Mouse (Mus musculus): ENCODE results near the gene Olfr45. TPM values are rescaled to one million over a fixed set of nuclear protein-coding genes. Genes with fewer than 3 reads are reported as not detected.

The Olfr45 gene
- polyA plus RNA-seq, 1 experiment from 2014 or later = not detected

GRCm38 (mm10) chr7:140717155-140718055, 35.7 kb downstream of the Olfr45 start:
- H3K4me2 ChIP-seq (ENCODE audit: low read length) = no peak overlapping the region
- no peak for ATAC-seq
- H3K9me3 ChIP-seq (replicated peaks; ENCODE audit: control insufficient read depth, low read length, poor library complexity, severe bottlenecking) = no peaks in the 10 kb centered on the region
- H3K36me3 ChIP-seq (ENCODE audit: control insufficient read depth, insufficient read depth, low read length) = no peaks in the 10 kb centered on the region
- no peak overlapping the region for H3K27ac ChIP-seq (ENCODE audit: low read length)
- no peaks in the 10 kb centered on the region for H3K4me1 ChIP-seq (ENCODE audit: control insufficient read depth, insufficient read depth, low read length)
- H3K4me3 ChIP-seq (ENCODE audit: low read depth, low read length) = no peak overlapping the region
- H3K9ac ChIP-seq (ENCODE audit: low read depth, low read length) = no peak overlapping the region
- no peaks in the 10 kb centered on the region for H3K27me3 ChIP-seq (ENCODE audit: control insufficient read depth, insufficient read depth, low read depth, low read length)
- 85% methylated on average over 7 of the region's 7 CpGs for WGBS

- no peak overlapping the region for H3K9ac ChIP-seq (ENCODE audit: low read depth, low read length)
- H3K27ac ChIP-seq (ENCODE audit: low read length) = no peak overlapping the region
- no peak overlapping the region for H3K4me2 ChIP-seq (ENCODE audit: low read length)
- H3K27me3 ChIP-seq (ENCODE audit: control insufficient read depth, insufficient read depth, low read depth, low read length) = no peaks in the 10 kb centered on the region
- no peaks in the 10 kb centered on the region for H3K36me3 ChIP-seq (ENCODE audit: control insufficient read depth, insufficient read depth, low read length)
- ATAC-seq = no peak
- H3K9me3 ChIP-seq (replicated peaks; ENCODE audit: control insufficient read depth, low read length, poor library complexity, severe bottlenecking) = no peaks in the 10 kb centered on the region
- WGBS = 81% methylated on average over 6 of the region's 6 CpGs
- H3K4me3 ChIP-seq (ENCODE audit: low read depth, low read length) = no peak overlapping the region
- H3K4me1 ChIP-seq (ENCODE audit: control insufficient read depth, insufficient read depth, low read length) = no peaks in the 10 kb centered on the region
Observed at GRCm38 (mm10) chr7:140721095-140721494, 39.3 kb downstream of the Olfr45 start.

- Histone ChIP-seq H3K27ac (ENCODE audit: low read length) (no peak overlapping the region), H3K9me3 (replicated peaks; ENCODE audit: control insufficient read depth, low read length, poor library complexity, severe bottlenecking) (no peaks in the 10 kb centered on the region; the same call in 1 of the 2 replicates), H3K36me3 (ENCODE audit: control insufficient read depth, insufficient read depth, low read length) (no peaks in the 10 kb centered on the region), H3K27me3 (ENCODE audit: control insufficient read depth, insufficient read depth, low read depth, low read length) (no peaks in the 10 kb centered on the region), H3K4me1 (ENCODE audit: control insufficient read depth, insufficient read depth, low read length) (no peaks in the 10 kb centered on the region), H3K9ac (ENCODE audit: low read depth, low read length) (no peak overlapping the region), H3K4me2 (ENCODE audit: low read length) (no peak overlapping the region), H3K4me3 (ENCODE audit: low read depth, low read length) (no peak overlapping the region)
- ATAC-seq = no peak
Observed at GRCm38 (mm10) chr7:140725558-140725957, 43.8 kb downstream of the Olfr45 start.

- 75% methylated on average over 2 of the region's 2 CpGs for WGBS
- no peak overlapping the region for H3K9ac ChIP-seq (ENCODE audit: low read depth, low read length)
- no peaks in the 10 kb centered on the region for H3K27me3 ChIP-seq (ENCODE audit: control insufficient read depth, insufficient read depth, low read depth, low read length)
- H3K36me3 ChIP-seq (ENCODE audit: control insufficient read depth, insufficient read depth, low read length) = no peaks in the 10 kb centered on the region
- ATAC-seq = no peak
- no peaks in the 10 kb centered on the region; the same call in 1 of the 2 replicates for H3K9me3 ChIP-seq (replicated peaks; ENCODE audit: control insufficient read depth, low read length, poor library complexity, severe bottlenecking)
- H3K4me1 ChIP-seq (ENCODE audit: control insufficient read depth, insufficient read depth, low read length) = no peaks in the 10 kb centered on the region
- no peak overlapping the region for H3K4me3 ChIP-seq (ENCODE audit: low read depth, low read length)
- H3K27ac ChIP-seq (ENCODE audit: low read length) = no peak overlapping the region
- H3K4me2 ChIP-seq (ENCODE audit: low read length) = no peak overlapping the region
Observed at GRCm38 (mm10) chr7:140733162-140733561, 51.4 kb downstream of the Olfr45 start.

Other genes starting within 250 kb of the Olfr45 start
- gene Olfr533, start 218.6 kb upstream of the Olfr45 start, polyA plus RNA-seq (2015; fragmentation: Nextera tagmentation; extraction: Ambion mirVana) = not detected in 2 replicates
- not detected in 2 replicates for gene Olfr535, start 197.7 kb upstream of the Olfr45 start, polyA plus RNA-seq (2015; fragmentation: Nextera tagmentation; extraction: Ambion mirVana)
- gene Olfr536, start 174.6 kb upstream of the Olfr45 start, polyA plus RNA-seq (2015; fragmentation: Nextera tagmentation; extraction: Ambion mirVana) = not detected in 2 replicates
- not detected in 2 replicates for gene Olfr538, start 114.1 kb upstream of the Olfr45 start, polyA plus RNA-seq (2015; fragmentation: Nextera tagmentation; extraction: Ambion mirVana)
- gene Olfr46, start 80.7 kb upstream of the Olfr45 start, polyA plus RNA-seq (2015; fragmentation: Nextera tagmentation; extraction: Ambion mirVana) = 0.03 TPM in 1 of 2 replicates, not detected in the other
- gene Olfr61, start 53.0 kb upstream of the Olfr45 start, polyA plus RNA-seq (2015; fragmentation: Nextera tagmentation; extraction: Ambion mirVana) = not detected in 2 replicates
- not detected in 2 replicates for gene Olfr53, start 35.5 kb upstream of the Olfr45 start, polyA plus RNA-seq (2015; fragmentation: Nextera tagmentation; extraction: Ambion mirVana)
- gene Olfr539, start 22.0 kb upstream of the Olfr45 start, polyA plus RNA-seq (2015; fragmentation: Nextera tagmentation; extraction: Ambion mirVana) = 0.03 TPM in 1 of 2 replicates, not detected in the other
- gene Olfr541, start 15.3 kb downstream of the Olfr45 start, polyA plus RNA-seq (2015; fragmentation: Nextera tagmentation; extraction: Ambion mirVana) = not detected in 2 replicates
- not detected in 2 replicates for gene Cyp2e1, start 81.8 kb downstream of the Olfr45 start, polyA plus RNA-seq (2015; fragmentation: Nextera tagmentation; extraction: Ambion mirVana)
- gene Syce1, start 105.9 kb downstream of the Olfr45 start, polyA plus RNA-seq (2015; fragmentation: Nextera tagmentation; extraction: Ambion mirVana) = 0.34 and 0.36 TPM in 2 replicates
- 37.0 and 38.4 TPM in 2 replicates for gene Zfp941, start 140.2 kb downstream of the Olfr45 start, polyA plus RNA-seq (2015; fragmentation: Nextera tagmentation; extraction: Ambion mirVana)
- not detected in 2 replicates for gene Urah, start 153.1 kb downstream of the Olfr45 start, polyA plus RNA-seq (2015; fragmentation: Nextera tagmentation; extraction: Ambion mirVana)
- not detected in 2 replicates for gene Scgb1c1, start 163.6 kb downstream of the Olfr45 start, polyA plus RNA-seq (2015; fragmentation: Nextera tagmentation; extraction: Ambion mirVana)
- not detected in 2 replicates for gene Odf3, start 165.9 kb downstream of the Olfr45 start, polyA plus RNA-seq (2015; fragmentation: Nextera tagmentation; extraction: Ambion mirVana)
- gene Gm45785, start 174.4 kb downstream of the Olfr45 start, polyA plus RNA-seq (2015; fragmentation: Nextera tagmentation; extraction: Ambion mirVana) = 0.39 TPM in 1 of 2 replicates, not detected in the other
- 107 TPM in 2 replicates for gene Ric8a, start 175.0 kb downstream of the Olfr45 start, polyA plus RNA-seq (2015; fragmentation: Nextera tagmentation; extraction: Ambion mirVana)
- 33.3 and 40.0 TPM in 2 replicates for gene Bet1l, start 175.6 kb downstream of the Olfr45 start, polyA plus RNA-seq (2015; fragmentation: Nextera tagmentation; extraction: Ambion mirVana)
- gene Psmd13, start 200.0 kb downstream of the Olfr45 start, polyA plus RNA-seq (2015; fragmentation: Nextera tagmentation; extraction: Ambion mirVana) = 260 and 268 TPM in 2 replicates
- 49.1 and 58.2 TPM in 2 replicates for gene Sirt3, start 200.4 kb downstream of the Olfr45 start, polyA plus RNA-seq (2015; fragmentation: Nextera tagmentation; extraction: Ambion mirVana)
- not detected in 2 replicates for gene Cox8b, start 218.5 kb downstream of the Olfr45 start, polyA plus RNA-seq (2015; fragmentation: Nextera tagmentation; extraction: Ambion mirVana)
- gene Nlrp6, start 239.0 kb downstream of the Olfr45 start, polyA plus RNA-seq (2015; fragmentation: Nextera tagmentation; extraction: Ambion mirVana) = 0.58 and 0.81 TPM in 2 replicates

Data from midbrain, embryonic 16.5 days (tissue).